Mouse (Mus musculus) 3T3-L1 (cell line): ENCODE measurements around the gene Fgf11.
A peak's percentile ranks its signal among the peaks of the same experiment; 100 is the strongest.

Source experiments
- DNase-seq: peaks from one replicate; pipeline ENCODE4 v3.0.0-alpha.2; 2015; ENCODE audit warnings: low read depth, low spot score

Fgf11 gene

DNA sequence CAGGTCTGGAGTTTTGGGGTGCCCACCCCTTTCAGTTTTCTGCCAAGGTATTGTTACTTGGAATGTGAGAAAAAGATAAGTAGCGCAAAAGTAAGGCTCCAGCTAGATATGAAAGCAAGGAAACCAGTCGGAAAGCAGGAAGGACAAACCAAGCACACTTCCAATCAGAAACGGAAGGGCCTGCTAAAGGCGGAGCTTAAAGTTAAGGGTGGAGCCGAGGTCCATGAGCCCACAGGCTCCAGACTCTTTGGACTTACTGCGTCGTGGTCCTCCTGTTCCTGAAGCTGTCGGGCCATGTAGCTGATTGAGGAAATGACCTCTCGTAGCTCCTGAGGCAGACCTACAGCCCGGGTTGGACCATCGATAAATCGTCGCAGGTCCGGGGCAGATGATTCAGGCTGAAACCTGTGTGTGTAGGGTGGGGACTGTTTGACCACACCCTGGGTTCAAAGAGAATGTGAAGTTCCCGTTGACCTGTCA lies 16.8 kb downstream of the Fgf11 start:
- no peak for DNase-seq

DNA sequence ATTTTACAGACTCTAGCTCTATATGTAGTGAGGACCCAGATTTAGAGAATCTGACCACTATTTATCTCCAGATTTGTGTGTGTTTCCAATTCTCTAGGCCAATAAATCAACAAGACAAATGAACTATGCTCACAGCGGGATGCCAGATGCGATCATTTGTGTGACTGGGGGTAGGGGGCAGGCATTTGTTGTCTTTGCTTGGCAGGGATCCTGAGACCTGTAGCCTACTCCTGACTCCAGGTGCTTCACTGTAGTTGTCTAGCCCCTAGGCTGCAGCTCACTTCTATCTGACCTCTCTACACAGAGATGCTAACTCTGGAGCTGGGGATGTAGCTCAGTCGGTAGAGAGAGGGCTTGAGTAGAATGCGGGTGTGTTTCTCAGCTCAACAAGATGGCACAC lies 19.8 kb downstream of the Fgf11 start:
- DNase-seq = no peak

DNA sequence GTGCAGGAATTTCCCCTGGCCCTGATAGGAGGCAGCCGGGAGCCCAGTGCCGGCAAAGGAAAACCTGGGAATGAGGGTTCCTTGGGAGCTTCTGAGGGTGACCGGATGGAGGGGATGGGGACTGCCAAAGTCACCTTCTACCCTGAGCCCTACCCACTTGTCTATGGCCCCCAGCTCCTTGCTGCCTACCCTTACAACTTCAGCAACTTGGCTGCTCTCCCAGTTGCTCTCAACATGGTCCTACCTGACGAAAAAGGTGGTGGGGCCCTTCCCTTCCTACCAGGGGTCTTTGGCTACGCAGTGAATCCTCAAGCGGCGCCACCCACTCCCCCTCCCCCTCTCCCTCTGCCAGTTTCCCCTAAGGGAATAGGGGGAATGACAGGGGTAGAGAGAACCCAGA lies 22.7 kb downstream of the Fgf11 start:
- DNase-seq = no peak

DNA sequence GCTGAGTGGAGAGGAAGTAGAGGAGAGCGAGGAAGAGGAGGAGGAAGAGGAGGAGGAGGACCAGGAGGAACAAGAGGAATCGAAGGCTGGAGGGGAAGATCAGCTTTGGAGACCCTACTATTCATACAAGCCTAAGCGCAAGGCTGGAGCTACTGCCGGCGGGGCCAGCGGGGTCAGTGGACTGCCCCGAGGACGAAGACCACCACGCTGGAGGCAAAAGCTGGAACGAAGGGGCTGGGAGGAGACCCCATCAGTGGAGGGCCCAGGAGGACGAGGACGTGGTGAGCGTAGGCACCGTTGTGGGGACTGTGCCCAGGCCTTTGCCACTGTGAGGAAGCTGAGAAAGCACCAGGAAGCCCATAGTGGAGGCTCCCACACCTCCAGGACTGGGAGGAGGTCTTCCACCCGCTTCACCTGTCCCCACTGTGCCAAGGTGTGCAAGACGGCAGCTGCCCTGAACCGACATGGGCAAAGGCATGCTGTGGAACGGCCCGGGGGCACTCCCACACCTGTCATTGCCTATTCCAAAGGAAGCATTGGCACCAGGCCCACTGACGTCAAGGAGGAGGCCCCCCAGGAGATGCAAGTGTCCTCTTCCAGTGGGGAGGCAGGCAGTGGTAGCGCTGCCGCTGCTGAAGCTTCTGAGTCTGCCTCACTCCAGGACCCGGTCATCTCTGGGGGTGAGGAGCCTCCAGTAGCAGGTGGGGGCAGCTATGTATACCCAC lies 23.2 kb downstream of the Fgf11 start:
- DNase-seq = no peak

DNA sequence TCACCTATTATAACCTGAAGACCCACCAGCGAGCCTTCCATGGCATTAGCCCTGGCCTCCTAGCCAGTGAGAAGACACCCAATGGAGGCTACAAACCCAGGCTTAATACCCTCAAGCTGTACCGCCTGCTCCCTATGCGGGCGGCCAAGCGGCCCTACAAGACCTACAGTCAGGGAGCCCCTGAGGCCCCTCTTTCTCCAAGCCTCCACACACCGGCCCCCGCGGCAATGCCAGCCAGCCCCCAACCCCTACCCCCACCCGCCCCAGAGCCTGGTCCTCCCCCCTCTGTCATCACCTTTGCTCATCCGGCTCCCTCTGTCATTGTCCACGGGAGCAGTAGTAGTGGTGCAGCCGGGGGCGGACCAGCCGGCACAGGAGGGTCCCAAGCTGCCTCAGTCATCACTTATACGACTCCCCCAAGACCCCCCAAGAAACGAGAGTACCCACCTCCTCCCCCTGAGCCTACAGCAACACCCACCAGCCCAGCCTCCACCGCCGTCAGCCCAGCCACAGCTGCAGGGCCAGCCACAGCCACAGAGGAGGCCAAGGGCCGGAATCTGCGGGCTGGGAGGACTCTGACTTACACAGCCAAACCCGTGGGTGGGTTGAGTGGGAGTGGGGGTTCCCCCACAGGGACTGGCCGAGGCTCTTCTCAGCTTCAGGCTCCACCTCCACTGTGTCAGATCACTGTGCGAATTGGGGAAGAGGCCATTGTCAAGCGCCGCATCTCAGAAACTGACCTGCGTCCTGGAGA lies 24.0 kb downstream of the Fgf11 start:
- DNase-seq = no peak

DNA sequence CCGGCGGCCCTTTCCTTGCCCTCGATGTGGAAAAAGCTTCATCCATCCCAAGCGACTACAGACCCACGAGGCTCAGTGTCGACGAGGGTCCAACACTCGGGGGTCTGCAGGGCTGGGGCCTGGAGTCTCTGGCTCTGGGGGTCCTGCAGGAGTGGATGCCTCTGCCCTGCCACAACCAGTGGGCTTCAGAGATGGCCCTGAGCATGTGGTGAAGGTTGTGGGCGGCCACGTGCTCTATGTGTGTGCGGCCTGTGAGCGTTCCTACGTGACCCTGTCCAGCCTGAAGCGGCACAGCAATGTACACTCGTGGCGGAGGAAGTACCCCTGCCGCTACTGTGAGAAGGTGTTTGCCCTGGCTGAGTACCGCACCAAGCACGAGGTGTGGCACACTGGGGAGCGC lies 25.2 kb downstream of the Fgf11 start:
- no peak for DNase-seq

DNA sequence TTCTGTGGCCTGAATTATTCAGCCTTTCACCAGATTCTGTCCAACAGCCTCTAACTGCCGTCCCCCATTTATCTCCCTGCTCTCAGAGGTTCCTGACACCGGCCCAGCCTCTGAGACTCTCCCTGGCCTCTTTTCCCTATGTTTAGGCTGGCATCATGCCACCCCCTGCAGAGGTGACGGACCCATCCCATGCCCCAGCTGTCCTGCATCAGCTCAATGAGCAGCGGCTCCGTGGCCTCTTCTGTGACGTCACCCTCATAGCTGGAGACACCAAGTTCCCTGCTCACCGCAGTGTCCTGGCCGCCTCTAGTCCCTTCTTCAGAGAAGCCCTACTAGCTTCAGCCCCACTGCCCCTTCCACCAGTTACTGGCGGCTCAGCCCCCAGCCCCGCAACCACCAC lies 25.9 kb downstream of the Fgf11 start:
- DNase-seq = no peak

DNA sequence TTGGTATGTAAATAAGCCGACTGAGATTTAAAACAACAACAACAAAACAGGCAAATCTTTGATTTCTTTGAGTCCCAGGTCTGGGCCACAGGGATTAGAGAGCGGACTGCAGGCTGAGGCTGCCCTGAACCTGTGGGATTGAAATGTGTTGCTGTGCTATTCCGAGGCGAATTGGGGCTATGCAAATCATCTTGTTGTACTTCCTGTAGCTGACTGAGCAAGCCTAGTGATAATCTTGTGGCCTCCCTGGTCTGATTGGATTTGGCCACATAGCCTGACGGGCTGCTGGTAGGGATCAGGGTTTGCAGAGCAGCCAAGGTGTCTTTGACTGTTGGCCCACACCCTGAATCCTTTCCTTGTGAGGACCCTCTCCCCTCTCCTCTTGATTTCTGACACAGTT lies 26.7 kb downstream of the Fgf11 start:
- no peak for DNase-seq

DNA sequence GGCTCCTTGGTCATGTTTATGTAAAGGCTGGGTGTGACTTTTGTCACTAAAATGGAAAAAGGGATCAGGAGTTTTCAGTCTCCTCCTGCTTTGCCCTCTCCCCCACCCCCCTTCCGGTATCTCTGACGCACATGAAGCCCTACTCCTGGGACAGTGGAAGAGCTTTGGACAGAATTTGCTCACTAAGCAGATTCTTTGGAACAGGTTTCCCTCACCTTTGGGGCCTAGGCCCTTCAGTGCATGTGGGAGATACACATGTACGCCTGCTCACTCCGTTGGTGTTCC lies 34.1 kb downstream of the Fgf11 start:
- no peak for DNase-seq

DNA sequence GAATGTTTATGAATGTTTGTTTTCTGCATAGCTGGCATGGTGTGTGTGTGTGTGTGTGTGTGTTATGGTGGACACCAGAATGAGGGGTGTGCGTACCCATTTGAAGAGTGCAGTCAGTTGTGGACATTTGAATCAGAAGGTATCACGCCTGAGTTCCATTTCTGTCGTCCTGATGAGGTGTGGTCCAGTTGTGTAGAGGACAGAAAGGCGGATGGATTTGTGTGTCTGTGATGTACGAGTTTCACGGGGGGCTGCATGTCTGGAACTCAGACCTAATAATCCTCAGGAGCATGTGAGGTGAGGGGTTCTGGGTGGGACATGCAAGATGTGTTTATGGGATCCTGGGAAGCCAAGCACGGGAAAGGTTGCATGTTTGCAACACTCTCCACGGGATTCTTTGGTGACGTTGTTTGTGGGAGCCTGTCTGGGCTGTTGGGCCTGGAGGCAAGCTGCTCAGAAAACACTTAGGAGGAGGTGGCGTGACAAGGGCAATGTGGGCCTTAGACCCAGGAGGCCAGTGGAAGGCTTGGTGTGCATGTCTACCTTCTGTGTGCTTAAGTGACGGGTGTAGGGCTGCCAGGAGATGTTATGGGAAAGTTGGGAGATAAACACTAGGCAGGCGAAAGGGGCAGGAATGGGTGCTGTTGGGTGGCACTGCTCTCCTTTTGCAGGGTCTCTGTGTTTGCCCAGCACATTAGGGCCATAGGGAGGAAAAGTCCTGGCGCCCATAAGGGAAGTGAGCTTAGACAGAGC lies 34.6 kb downstream of the Fgf11 start:
- no peak for DNase-seq

DNA sequence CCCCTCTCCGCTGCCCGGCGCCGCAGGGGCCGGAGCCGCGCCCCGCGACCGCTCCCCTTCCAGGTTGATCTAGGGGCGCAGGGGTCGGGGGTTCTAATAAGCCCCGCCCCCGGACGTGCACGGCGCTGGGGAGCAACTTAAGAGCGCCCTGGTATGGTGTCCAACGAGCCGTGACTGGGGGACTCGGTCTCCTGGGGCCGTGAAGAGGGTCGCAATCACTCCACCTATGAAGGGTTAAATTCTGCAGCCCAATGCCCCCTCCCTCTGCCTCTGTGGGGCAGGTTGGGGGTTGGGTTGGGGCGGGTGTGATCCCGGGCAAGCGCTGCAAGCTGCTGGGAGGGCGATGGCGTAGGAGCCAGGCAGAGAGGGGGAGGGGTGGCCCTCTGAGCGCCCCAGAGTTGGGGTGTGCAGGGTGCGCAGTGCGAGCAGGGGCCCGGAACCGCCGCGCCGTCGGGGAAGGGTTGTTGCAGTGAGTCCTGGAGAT lies 35.5 kb downstream of the Fgf11 start:
- DNase-seq = no peak

DNA sequence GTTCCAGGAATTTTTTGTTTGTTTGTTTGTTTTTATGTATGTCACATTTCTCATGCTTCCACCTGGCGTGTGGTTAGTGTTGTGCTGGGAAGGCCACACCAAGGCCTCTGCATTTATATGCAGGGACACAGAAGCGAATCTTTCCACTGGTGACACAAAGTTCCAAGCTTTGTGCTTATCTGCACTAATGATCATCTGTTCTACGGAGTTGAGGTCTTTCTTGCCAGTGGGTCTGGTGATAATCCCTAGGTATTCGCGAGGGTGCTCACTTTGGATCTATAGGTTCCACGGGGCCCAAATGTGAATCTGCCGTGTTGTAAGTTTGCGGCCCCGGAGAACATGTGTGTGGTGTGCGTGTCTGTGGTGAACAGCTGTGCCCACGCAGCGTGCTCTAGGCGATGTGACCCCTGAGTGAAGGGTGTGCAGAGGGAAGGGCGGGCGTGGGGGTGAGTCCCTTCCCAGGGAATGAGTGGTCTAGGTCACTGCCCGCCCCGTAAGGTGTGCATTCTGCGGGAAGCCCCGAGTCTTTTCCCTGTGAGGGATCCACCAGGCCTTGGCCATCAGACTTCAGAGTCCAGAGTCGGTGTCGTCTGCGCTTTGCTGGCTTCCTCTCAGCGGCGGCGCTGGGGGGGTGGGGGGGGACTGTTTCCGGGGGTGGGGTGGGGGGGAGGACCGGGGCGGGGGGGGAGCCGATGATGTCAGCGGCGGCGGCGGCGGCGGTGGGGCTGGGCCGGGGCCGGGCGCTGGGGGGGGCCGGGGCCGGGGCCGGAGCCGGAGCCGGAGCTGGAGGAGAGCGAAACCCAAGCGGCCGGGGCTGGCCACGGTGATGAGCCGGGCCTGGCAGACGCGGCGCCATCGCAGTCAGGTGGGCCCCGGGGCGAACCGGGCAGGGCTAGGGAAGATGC lies 36.2 kb downstream of the Fgf11 start, which contains the start of gene Zbtb4:
Zbtb4 (plus strand) TSS at position 692 of the 905 bp plus-strand sequence.
- no peak for DNase-seq

DNA sequence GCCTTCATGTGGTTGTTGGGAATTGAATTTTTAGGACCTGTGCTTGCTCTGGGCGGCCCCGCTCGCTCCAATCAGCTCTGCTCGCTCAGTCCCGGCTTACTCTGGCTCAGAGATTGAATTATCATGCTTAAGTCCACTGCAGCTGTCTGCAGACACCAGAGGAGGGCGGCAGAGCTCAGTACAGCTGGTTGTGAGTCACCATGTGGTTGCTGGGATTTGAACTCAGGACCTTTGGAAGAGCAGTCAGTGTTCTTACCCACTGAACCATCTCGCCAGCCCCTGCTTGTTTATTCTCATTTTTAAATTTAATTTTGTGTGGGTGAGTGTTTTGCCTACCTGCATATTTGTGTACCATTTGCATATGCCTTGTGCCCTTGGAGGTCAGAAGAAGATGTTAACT lies 38.1 kb downstream of the Fgf11 start:
- DNase-seq = peak; percentile 47

DNA sequence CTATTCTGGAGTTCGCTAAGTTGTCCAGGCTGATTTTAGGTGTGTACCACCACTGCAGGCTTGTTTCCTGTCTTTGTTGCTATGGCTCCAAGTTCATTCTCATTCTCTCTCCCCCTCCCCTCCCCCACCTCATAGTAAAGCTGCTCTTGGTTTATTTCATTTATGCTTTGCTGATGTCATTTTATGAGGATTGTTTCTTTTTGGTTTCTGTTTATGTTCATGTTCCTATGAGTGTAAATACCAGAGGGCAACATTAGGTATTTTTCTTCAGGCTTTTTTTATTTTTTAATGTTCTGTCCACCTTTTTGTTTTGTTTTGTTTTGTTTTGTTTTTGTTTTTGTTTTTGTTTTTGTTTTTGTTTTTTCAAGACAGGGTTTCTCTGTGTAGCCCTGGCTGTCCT lies 39.8 kb downstream of the Fgf11 start, which contains the start of gene Slc35g3:
Slc35g3 (minus strand) TSS at position 101 of the 400 bp plus-strand sequence.
- no peak for DNase-seq

DNA sequence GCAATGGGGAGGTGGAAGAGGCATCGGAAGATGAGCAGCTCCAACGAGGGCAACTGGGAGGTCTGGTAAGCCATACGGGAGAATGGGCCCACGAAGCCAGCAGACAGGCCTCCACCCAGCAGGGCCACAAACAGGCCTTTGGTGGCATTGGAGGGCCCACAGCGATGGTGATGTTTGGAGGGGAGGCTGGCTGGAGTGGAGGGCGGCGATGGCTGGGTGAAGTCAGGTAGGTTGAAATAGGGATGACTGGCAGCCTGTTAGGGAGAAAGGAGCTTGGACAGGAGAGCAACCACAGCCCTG lies 40.8 kb downstream of the Fgf11 start:
- DNase-seq = no peak

DNA sequence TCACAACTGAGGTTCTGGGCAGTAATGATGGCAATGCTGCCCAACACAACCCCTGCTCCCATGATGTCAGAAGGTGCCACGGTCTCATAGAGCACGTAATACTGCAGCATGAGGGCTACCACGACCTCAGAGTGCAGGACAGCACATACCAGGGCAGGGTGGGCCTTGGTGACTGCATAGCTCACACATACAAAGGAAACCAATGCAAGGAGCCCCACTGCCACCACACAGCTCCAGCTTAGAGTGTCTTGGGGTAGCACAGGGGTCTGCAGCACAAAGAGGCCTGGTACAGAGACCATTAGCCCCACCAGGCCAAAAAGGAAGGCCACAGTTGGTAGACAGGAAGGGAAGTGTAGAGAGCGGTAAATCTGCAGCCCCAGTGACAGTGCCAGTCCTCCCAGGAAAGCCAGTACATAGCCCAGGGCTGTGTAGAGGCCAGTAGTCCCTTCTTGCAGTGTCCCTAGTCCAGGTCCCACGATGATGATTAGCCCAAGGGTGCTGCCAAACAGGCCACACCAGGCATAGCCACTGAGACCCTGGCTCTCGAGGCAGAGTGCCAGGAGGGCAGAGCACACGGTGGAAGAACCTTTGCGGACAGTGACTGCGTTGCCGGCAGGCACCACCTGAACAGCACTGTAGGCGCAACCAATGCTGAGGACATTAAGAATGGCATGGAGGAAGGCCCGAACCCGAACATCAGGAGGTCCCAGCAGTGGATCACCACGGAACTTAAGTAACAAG lies 41.3 kb downstream of the Fgf11 start:
- DNase-seq = no peak

DNA sequence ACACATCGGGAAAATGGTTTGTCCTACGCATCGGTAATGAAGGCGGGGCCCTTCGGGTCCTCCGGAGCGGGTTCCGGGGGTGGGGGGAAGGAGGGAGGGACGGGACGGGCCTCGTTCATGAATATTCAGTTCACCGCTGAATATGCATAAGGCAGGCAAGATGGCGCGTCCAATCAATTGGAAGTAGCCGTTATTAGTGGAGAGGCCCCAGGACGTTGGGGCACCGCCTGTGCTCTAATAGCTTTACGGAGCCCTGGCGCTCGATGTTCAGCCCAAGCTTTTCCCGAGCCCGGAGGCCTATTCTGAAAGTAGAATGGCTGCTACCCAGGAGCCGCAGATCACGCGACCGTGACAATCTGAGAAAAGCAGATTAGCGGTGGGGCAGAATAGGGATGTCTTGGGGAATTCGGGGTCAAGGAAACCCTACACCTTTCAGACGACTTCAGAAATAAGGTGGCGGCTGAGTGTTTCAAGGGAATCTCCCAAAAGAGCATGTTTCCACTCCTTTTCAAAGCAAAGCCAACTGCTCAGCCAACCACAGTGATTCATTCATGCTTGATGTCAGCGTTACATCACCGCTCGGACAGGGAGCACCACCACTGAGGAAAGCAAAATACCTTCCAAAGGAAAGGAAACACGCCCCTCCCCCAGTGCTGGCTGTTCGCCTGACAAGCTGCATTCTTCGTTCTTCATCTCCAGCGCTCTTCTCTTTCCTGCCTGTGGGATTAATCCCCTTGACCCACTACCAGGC lies 42.5 kb downstream of the Fgf11 start:
- DNase-seq = peak; percentile 96

DNA sequence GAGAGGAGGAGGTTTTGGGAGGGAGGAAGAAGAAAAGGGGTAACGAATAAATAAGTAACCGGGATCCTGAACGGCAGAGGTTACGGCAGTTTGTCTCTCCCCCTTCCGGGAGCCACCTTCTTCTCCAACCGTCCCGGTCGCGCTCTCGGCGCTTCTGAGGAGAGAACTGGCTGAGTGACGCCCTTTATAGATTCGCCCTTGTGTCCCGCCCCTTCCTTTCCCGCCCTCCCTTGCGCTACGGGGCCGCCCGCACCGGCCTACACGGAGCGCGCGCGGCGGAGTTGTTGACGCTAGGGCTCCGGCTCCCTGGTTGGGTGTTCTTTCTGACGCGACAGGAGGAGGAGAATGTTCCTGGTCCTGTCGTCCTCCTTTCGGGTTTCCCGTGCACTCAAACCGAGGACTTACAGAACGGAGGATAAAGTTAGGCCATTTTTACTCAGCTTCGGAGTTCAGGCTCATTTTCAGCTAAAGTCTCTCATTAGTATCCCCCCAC lies 43.1 kb downstream of the Fgf11 start, which contains the start of gene Polr2a:
Polr2a (minus strand) TSS at position 160 of the 493 bp plus-strand sequence.
- peak; percentile 95 for DNase-seq

DNA sequence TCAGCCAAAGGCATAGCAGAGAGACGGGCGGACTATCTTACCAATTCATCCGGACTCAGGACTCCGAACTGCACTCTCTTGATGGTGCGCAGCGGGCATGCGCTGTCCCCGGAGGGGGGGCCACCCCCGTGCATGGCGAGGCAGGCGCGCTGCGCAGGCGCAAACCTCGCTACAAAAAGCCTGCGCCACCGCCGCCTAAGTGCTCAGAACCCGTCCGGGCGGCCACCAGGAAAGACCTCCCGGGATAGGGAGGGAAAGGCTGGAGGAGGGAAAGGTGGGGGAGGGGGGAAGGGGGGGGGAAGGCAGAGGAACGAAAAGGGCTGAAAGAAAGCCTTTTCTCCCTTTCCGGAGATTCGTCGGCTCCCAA lies 43.6 kb downstream of the Fgf11 start:
- DNase-seq = peak; percentile 94
